Mouse (Mus musculus): ENCODE results near the gene Amotl1.

DNA sequence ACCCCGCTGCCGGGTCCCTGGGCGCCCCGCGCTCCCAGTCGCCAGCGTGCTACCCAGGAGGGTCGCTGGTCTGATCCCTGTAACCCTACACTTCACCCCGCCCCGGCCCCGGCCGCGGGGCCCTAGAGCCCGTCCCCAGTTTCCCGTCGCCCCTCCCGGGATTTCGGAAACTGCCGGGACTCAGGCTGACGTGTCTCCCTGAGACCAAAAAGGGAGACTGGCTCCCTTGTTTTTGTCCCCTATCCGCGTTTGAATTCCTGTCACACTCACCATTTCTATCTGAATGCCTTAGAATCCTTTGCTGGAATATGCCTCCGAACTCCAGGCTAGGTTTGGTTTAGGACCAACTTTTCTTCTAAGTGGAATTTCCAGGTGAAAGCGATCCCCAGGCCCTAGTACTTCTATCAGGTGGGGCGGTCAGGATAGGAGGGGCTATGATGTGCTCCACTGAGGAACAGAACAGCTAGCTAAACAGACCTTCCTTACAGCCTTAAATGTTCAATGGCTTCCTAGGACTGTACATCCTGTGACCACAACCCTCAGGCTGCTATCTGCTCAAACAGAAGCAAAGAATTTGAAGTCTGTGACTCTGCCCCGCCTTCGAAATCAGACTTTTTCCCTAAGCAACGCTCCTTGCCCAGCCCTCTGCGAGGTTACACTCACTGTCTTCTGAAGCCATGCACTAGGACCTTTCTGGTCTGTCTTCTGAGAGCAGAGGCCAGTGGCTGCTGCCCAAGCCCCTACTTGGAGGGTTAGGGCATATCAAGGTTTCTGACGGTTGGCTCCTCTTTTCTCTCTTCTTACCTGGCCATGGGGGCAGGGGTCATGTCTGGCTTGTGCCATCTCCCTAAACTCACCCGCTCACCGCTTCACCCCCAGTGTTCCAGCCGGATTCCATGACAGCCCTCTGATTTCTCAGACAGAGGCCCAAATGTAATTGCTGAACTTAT, 29.6 kb downstream of the Amotl1 start:
- TF ChIP-seq CTCF (conservative IDR thresholded peaks at IDR 0.05; ENCODE audit: low read length): no peak
- no peak for TF ChIP-seq NANOG (IDR thresholded peaks at IDR 0.05; ENCODE audit: borderline replicate concordance, low read length)

Measured in E14TG2a.4 (cell line).